Mouse (Mus musculus) kidney, adult 18-20 months (tissue): ENCODE measurements around the gene D17Wsu92e.
A peak's percentile ranks its signal among the peaks of the same experiment; 100 is the strongest.

ENCODE experiments used
- DNase-seq: peaks from one replicate; pipeline ENCODE4 v3.0.0; 2021

The D17Wsu92e gene

GRCm38 (mm10) chr17:27740961-27741360, 79.5 kb downstream of the D17Wsu92e start:
- DNase-seq: no peak

DNA sequence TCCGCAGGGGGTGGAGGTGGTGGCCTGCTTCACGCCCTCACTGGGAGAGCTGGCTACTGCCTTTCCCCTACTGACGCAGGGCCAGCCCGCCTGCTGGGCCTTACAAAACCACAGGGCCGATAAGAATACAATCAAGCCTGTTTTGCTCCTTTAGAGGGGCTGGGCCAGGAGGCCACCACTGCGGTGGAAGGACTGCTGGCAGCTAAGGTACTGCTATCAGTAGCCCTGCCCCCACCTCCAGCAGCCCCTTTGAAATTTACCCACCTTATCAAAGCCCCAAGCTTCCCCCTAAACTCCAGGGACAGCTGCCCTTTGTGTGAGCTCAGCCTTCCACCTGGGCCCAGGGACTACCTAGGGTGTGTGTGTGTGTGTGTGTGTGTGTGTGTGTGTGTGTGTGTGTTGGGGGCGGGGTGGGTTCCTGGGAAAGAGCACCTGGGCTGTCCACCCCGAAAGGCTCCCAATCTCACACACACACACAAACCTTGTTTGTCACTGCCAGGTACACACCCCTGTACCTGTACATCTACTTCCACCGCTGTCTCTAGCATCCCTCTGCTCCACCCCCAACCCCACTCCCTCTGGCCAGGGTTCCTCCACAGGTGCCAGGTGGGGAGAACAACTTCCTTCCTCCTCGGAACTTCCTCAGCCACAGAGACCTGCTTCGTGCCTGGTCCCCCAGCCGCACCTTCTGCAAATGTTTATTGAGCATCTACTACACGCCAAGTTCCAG, 85.9 kb downstream of the D17Wsu92e start:
- DNase-seq: no peak

- DNase-seq: no peak
These were observed 87.8 kb downstream of the D17Wsu92e start for GRCm38 (mm10) chr17:27732694-27733093.

- DNase-seq: no peak
These were observed 88.3 kb downstream of the D17Wsu92e start for GRCm38 (mm10) chr17:27732152-27732551.

DNA sequence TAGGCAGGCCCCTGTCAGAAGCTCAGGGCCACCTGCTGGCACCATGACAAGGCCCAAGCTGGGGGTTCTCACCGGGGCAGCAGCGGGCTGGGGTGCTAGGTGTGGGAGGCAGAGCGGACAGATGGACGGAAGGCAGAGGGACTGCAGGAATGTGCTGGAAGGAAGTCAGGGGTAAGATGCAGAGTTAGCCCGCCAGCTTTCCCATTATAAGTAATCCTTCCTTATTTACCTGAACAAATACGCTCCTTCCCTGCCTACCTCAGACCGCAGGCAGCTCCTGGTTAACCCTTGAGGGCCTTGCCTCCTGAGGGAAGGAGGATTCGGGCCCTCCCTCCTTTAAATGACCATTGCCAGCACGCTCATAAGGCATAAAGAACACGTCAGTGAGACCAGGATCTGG, 91.7 kb downstream of the D17Wsu92e start, which contains the start of gene Spdef:
Gene Spdef, minus strand, starts transcription at position 186 of the 400 bp plus-strand sequence.
- no peak for DNase-seq

DNA sequence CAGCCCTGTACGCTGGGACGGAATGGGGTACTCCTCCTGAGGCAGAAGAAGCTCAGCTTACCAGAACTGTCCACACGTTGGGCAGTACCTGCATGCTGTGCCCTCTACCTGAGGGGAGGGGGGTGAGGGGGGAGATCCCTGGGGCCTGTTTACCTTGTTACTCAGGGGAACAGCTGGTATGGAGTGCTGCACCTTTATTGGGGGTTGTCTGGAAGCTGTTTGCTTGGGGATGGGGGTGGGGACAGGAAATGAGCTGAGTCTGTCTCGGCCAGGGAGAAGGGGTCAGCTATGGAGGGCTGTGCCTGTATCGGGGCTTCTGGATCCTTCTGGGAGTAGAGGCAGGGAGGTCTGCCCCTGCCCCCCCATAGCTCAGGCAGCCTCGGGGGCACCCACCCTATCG, 93.9 kb downstream of the D17Wsu92e start:
- DNase-seq: no peak

DNA sequence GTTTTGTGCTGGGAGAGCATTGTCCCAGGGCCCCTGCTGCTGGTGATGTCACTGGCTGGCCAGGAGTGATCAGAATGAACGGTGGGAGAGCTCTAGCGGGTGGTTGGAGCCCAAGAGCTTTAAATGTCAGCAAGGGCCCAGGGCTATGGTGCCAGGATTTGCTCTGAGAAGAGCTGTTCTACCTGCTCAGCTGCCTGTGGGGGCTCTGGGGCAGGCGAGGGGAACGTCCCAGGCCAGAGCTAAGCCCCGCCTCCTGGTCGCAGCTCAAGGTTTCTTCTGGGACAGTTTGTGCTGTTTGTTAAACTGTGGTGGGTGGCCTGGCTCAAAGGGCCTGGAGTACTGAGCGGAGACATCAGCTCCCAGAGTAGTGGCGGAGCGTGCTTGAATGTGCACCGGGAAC, 95.0 kb downstream of the D17Wsu92e start:
- DNase-seq: no peak

DNA sequence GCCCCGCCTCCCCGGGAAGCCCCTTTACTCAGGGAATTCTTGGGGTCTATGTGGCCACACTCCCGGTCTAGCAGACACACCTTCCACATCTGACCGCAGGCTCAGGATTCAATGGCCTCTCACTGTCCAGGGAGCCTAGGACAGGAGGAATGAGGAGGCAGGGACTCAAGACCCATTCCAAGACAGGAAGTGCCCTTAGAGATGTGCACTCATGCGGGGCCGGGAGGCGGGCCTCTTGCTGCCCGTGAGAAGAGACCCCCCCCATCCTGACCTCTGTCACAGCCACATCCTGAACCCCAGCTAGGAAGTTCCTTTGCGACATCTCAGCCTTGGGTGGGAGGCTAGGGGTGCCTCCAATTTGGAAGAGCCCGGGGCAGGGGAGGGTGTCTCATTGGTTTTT, 95.4 kb downstream of the D17Wsu92e start:
- no peak for DNase-seq

GRCm38 (mm10) chr17:27724327-27724726, 96.1 kb downstream of the D17Wsu92e start:
- no peak for DNase-seq

- DNase-seq: no peak
These were observed 99.3 kb downstream of the D17Wsu92e start for GRCm38 (mm10) chr17:27721125-27721664.

DNA sequence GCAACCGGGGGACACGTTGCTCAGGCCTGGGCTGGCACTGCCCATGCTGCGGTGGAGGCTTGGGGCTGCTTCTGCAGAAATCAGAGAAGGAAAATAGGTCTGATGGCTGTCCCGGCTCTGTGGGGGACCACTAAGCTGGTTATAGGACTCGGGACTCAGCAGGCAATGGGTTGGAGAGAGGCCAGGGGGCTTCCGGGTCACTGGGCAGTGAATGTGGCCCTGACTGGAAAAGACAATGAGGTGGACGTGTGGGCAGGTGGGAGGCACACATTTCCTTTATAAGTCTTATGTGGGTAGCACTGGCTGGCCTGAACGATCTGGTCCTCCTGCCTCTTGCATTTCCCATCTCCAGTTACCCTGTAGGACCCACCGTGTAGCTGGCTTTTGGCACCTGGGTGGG, 100.1 kb downstream of the D17Wsu92e start:
- no peak for DNase-seq

GRCm38 (mm10) chr17:27719663-27720062, 100.8 kb downstream of the D17Wsu92e start:
- DNase-seq: no peak

- DNase-seq: no peak
These were observed 102.2 kb downstream of the D17Wsu92e start for GRCm38 (mm10) chr17:27718250-27718649.

DNA sequence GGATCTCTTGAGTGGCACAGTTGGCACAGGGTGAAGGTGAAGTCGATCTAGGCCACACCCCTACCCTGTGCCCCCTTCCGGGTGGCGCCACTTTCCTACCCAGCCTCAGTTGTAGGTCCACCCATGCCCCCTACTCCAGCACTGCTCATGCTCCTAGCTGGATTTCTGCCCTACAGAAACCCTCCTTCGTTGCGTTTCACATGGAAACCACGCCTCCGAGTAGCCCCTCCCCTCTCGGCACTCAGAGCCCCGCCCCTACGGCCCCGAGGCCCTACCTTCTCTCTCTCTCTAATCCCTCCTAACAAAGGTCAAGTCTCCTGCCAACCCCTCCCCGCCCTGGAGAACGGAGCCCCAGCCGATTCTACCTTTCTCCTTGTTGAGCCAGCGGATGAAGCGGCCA, 103.6 kb downstream of the D17Wsu92e start:
- peak; percentile 71 for DNase-seq

GRCm38 (mm10) chr17:27712832-27713231, 107.6 kb downstream of the D17Wsu92e start:
- DNase-seq: no peak

- DNase-seq: no peak
These were observed 110.8 kb downstream of the D17Wsu92e start for GRCm38 (mm10) chr17:27709650-27710049.

DNA sequence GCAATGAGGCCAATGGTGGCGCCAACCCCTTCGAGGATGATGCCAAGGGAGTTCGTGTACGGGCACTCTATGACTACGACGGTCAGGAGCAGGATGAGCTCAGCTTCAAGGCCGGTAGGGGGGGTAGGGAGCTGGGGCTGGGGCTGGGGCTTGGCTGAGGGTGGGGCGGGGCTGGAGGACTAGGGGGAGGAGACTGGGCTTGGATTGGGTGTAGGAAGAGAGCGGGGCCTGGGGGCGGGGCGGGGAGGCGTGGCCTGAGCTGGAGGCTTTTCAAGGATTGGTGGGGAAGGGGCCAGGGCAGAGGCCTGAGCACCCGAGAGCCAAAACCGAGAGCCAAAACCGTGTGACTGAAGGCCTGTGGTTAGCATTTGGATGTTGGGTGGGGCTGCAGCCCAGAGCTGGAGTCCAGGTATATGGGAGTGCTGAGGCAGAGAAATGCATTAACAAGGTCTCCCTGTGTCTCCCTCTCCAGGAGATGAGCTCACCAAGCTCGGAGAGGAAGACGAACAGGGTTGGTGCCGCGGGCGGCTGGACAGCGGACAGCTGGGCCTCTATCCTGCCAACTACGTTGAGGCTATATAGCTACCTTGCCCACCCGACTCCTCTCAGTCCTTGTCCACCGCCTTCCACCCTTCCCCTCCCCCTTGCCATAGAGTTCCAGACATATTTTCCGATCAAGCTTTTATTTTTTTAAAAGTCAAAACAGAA, 112.3 kb downstream of the D17Wsu92e start:
- DNase-seq: peak; percentile 39

DNA sequence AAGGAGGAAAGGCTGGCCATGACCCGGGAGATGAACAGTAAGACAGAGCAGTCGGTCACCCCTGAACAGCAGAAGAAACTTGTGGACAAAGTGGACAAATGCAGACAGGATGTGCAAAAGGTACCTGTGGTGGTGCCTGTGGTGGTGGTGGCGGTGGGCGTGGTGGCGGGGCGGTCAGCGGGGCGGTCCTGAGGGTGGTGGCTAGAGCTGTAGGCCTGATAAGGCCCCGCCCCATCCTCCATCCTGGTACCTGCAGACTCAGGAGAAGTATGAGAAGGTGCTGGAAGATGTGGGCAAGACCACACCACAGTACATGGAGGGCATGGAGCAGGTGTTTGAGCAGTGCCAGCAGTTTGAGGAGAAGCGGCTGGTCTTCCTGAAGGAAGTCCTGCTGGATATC, 114.8 kb downstream of the D17Wsu92e start:
- DNase-seq: no peak

GRCm38 (mm10) chr17:27703961-27704621, 116.4 kb downstream of the D17Wsu92e start:
- no peak for DNase-seq

DNA sequence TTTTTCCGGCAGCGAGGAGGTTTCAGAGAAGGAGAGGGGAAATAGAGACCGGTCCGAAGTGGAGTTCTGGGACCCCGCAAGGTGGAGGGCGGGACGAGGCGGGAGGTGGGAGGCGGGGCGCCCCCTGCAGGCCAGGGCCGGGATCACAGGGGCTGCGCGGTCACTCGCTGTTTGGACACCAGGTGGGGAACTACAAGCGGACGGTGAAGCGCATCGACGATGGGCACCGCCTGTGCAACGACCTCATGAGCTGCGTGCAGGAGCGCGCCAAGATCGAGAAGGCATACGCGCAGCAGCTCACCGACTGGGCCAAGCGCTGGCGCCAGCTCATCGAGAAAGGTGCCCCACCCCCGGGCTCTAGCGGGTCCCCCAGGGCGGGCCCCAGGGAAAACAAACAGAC, 117.9 kb downstream of the D17Wsu92e start:
- DNase-seq: peak; percentile 42

- DNase-seq: no peak
These were observed 118.6 kb downstream of the D17Wsu92e start for GRCm38 (mm10) chr17:27701856-27702255.
